Mouse (Mus musculus) liver, postnatal 0 days (tissue): Measurements from ENCODE around the gene Psenen.

Experiments
- CTCF ChIP-seq: sonication (generic); IDR thresholded peaks from 2 replicates; pipeline ENCODE4 v1.5.1; 2016; ENCODE audit warnings: antibody characterized with exemption, low read depth
- EP300 ChIP-seq: IDR thresholded peaks from 2 replicates; pipeline ENCODE4 v1.6.1; 2016; ENCODE audit warnings: antibody characterized with exemption, low read depth, mild to moderate bottlenecking

DNA sequence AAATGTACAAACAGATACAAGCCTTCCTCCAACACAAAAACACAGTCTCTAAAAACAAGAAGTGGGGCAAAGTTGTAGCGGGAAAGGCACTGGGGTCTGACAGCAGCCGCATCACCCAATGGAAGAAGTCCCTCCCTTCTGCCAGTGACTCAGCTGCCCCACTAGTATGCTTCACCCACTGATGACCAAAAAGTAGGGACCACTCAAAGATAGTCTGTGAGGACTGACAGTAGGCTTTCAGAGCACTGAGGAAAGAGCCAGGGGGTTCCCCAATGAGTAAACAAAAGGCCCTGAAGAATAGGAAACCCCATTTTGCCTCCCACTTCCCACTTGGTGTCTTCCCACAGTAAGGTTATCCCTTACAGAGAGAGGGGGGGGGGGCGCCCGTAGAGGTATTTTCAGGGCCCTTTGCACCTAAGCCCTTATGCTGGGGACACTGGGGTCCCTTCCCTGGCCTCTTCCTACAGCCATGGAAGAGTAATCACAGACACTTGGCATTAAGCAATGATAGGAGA, 31.1 kb upstream of the Psenen start:
- TF ChIP-seq CTCF (no peak), EP300 (no peak)
